Mouse (Mus musculus) Muller cell, postnatal 12 days (primary cell): ENCODE data around the gene Plagl2.

ENCODE experiments used
- DNase-seq: peaks from one replicate; pipeline ENCODE4 v3.0.0-alpha.2; 2015; ENCODE audit errors: inconsistent ontology term

Gene Plagl2

GRCm38 (mm10) chr2:153191242-153191641 is 50.0 kb downstream of the Plagl2 start:
- no peak for DNase-seq

- DNase-seq: no peak
Measured at GRCm38 (mm10) chr2:153187848-153188247, 53.4 kb downstream of the Plagl2 start.

GRCm38 (mm10) chr2:153186176-153186591 is 55.0 kb downstream of the Plagl2 start:
- DNase-seq: peak; percentile 56

- no peak for DNase-seq
Measured at GRCm38 (mm10) chr2:153179961-153180360, 61.3 kb downstream of the Plagl2 start.

GRCm38 (mm10) chr2:153179126-153179860 is 61.9 kb downstream of the Plagl2 start:
- DNase-seq: no peak
